In genomic region chr10:61694870-61695670, GRCm38 (mm10) we compare ENCODE assay signal across 8 mouse cellular contexts. TPM values are rescaled to one million over a fixed set of nuclear protein-coding genes. Genes with fewer than 3 reads are reported as not detected.
DNase-seq lines count a peak whose midpoint lies in the region; ATAC-seq and TF ChIP-seq lines count a peak whose summit lies in the region.

Gene Tysnd1, plus strand, starts transcription at chr10:61695514.

- ATAC-seq in forebrain, embryonic 11.5 days (replicated peaks; ENCODE audit: low FRiP score): peak; percentile 99
- ATAC-seq in heart, embryonic 16.5 days (replicated peaks; ENCODE audit: extremely low read depth, insufficient read depth, low FRiP score): peak; percentile 94
- peak; percentile 94 for ATAC-seq in liver, embryonic 15.5 days (ENCODE audit: insufficient read depth)
- ATAC-seq in neural tube, embryonic 12.5 days (ENCODE audit: low FRiP score, low read depth): peak; percentile 97

- H3K9ac ChIP-seq in CH12.LX (ENCODE audit: insufficient read depth, low read depth): peak within 1 kb of the TSS; percentile 71
- peak within 1 kb of the TSS; percentile 75 for H3K9ac ChIP-seq in forebrain, embryonic 11.5 days (ENCODE audit: low read length)
- peak within 1 kb of the TSS; percentile 88 for H3K9ac ChIP-seq in heart, embryonic 16.5 days (ENCODE audit: low read length)
- peak within 1 kb of the TSS; percentile 78 for H3K9ac ChIP-seq in liver, embryonic 15.5 days
- peak within 1 kb of the TSS; percentile 75 for H3K9ac ChIP-seq in neural tube, embryonic 12.5 days

- H3K4me1 ChIP-seq in CH12.LX (ENCODE audit: control insufficient read depth in 1 of 2, insufficient read depth in 2 of 2): peaks cover 5 to 16% of the 10 kb centered on the region in 2 experiments; a peak in 3 of 4 replicates
- peaks cover 9% of the 10 kb centered on the region for H3K4me1 ChIP-seq in forebrain, embryonic 11.5 days (replicated peaks; ENCODE audit: control insufficient read depth, insufficient read depth, low read length)
- peaks cover 10% of the 10 kb centered on the region for H3K4me1 ChIP-seq in heart, embryonic 16.5 days (ENCODE audit: control insufficient read depth, insufficient read depth, low read length)
- H3K4me1 ChIP-seq in liver, embryonic 15.5 days (replicated peaks): peaks cover 29% of the 10 kb centered on the region
- peaks cover 17% of the 10 kb centered on the region for H3K4me1 ChIP-seq in neural tube, embryonic 12.5 days

- TF ChIP-seq CTCF in CH12.LX (conservative IDR thresholded peaks at IDR 0.05 in 1 of 2, IDR thresholded peaks at IDR 0.05 in 1 of 2; ENCODE audit: low read depth in 2 of 2, low read length in 2 of 2): peak; percentile 18 to 73; a peak in 2 of 4 replicates

- peak; percentile 85 for TF ChIP-seq POLR2A in CH12.LX (IDR thresholded peaks at IDR 0.05; ENCODE audit: low read depth, low read length)

- in situ Hi-C loops in CH12.LX (cut with MboI; ENCODE audit: low pct_ligation_motif_present, low pct_unique_long_range_greater_than_20kb, low sequenced_read_pairs): no loop called here

- DNase-seq in CH12.LX (ENCODE audit: extremely low read depth): peak; percentile 98
- DNase-seq in c-Kit-positive CD71-positive TER-119-negative erythroid progenitor cells, embryonic 14.5 days (ENCODE audit: low read depth): peak; percentile 95
- peak; percentile 97 for DNase-seq in forebrain, embryonic 11.5 days (ENCODE audit: low spot score)
- DNase-seq in kidney, postnatal 36 days: peak; percentile 99
- DNase-seq in telencephalon, adult 2 months (ENCODE audit: low read depth, low spot score): peak; percentile 98

- H3K4me2 ChIP-seq in CH12.LX (ENCODE audit: insufficient read depth, low read depth, poor library complexity, severe bottlenecking): peak within 1 kb of the TSS; percentile 80
- H3K4me2 ChIP-seq in forebrain, embryonic 11.5 days (ENCODE audit: low read depth, low read length, severe bottlenecking): peak within 1 kb of the TSS; percentile 100
- H3K4me2 ChIP-seq in heart, embryonic 16.5 days (ENCODE audit: low read depth, low read length): peak within 1 kb of the TSS; percentile 100
- H3K4me2 ChIP-seq in liver, embryonic 15.5 days: peak within 1 kb of the TSS; percentile 98
- H3K4me2 ChIP-seq in neural tube, embryonic 12.5 days (replicated peaks): peak within 1 kb of the TSS; percentile 100

- dilution Hi-C loops in CH12.LX (cut with MboI; ENCODE audit: extremely low pct_ligation_motif_present, extremely low pct_unique_long_range_greater_than_20kb, low sequenced_read_pairs): no loop called here

- no peak within 1 kb of the TSS for H3K27ac ChIP-seq in CH12.LX (ENCODE audit: insufficient read depth, low read depth)
- H3K27ac ChIP-seq in forebrain, embryonic 11.5 days (ENCODE audit: low read depth, low read length): no peak within 1 kb of the TSS
- H3K27ac ChIP-seq in heart, embryonic 16.5 days (ENCODE audit: low read length): peak within 1 kb of the TSS; percentile 41; the same call in 1 of the 2 replicates
- peak within 1 kb of the TSS; percentile 70 for H3K27ac ChIP-seq in liver, embryonic 15.5 days (replicated peaks)
- no peak within 1 kb of the TSS for H3K27ac ChIP-seq in neural tube, embryonic 12.5 days

- TF ChIP-seq RAD21 in CH12.LX (IDR thresholded peaks at IDR 0.05; ENCODE audit: low read depth, low read length): peak; percentile 58

- H3K79me2 ChIP-seq in CH12.LX (replicated peaks; ENCODE audit: control insufficient read depth, extremely low read depth, insufficient read depth, poor library complexity, severe bottlenecking): no peaks in the 10 kb centered on the region

- H3K36me3 ChIP-seq in CH12.LX (replicated peaks in 1 of 2; ENCODE audit: control insufficient read depth in 1 of 2, insufficient read depth in 1 of 2, low read length in 1 of 2): peaks cover 18 to 70% of the 10 kb centered on the region in 2 experiments
- peaks cover 11% of the 10 kb centered on the region; the same call in 1 of the 2 replicates for H3K36me3 ChIP-seq in forebrain, embryonic 11.5 days (ENCODE audit: control insufficient read depth, insufficient read depth, low read length)
- H3K36me3 ChIP-seq in heart, embryonic 16.5 days (ENCODE audit: control insufficient read depth, insufficient read depth): peaks cover 26% of the 10 kb centered on the region
- H3K36me3 ChIP-seq in liver, embryonic 15.5 days (replicated peaks): peaks cover 37% of the 10 kb centered on the region
- peaks cover 40% of the 10 kb centered on the region for H3K36me3 ChIP-seq in neural tube, embryonic 12.5 days

- no peak for TF ChIP-seq EP300 in CH12.LX (IDR thresholded peaks at IDR 0.05; ENCODE audit: low read length)

- no peaks in the 10 kb centered on the region for H3K9me3 ChIP-seq in CH12.LX (replicated peaks; ENCODE audit: low read length)
- H3K9me3 ChIP-seq in forebrain, embryonic 11.5 days (ENCODE audit: control insufficient read depth, low read length): no peaks in the 10 kb centered on the region
- H3K9me3 ChIP-seq in heart, embryonic 16.5 days (replicated peaks; ENCODE audit: control insufficient read depth, low read length): no peaks in the 10 kb centered on the region
- no peaks in the 10 kb centered on the region for H3K9me3 ChIP-seq in liver, embryonic 15.5 days (replicated peaks)
- no peaks in the 10 kb centered on the region for H3K9me3 ChIP-seq in neural tube, embryonic 12.5 days

- WGBS in forebrain, embryonic 11.5 days: under 1% methylated on average over 42 of the region's 42 CpGs
- under 1% methylated on average over 42 of the region's 42 CpGs for WGBS in heart, embryonic 16.5 days
- under 1% methylated on average over 42 of the region's 42 CpGs for WGBS in liver, embryonic 15.5 days (ENCODE audit: insufficient replicate concordance)
- WGBS in neural tube, embryonic 12.5 days: 1% methylated on average over 42 of the region's 42 CpGs

- H3K4me3 ChIP-seq in CH12.LX (replicated peaks in 1 of 3; ENCODE audit: low read depth in 2 of 3, low read length in 2 of 3, poor library complexity in 1 of 3): peak within 1 kb of the TSS; percentile 80 to 96 (median 96)
- peak within 1 kb of the TSS; percentile 88 for H3K4me3 ChIP-seq in forebrain, embryonic 11.5 days (ENCODE audit: low read depth, low read length)
- H3K4me3 ChIP-seq in heart, embryonic 16.5 days (ENCODE audit: low read length): peak within 1 kb of the TSS; percentile 95
- H3K4me3 ChIP-seq in liver, embryonic 15.5 days (replicated peaks): peak within 1 kb of the TSS; percentile 90
- peak within 1 kb of the TSS; percentile 73 for H3K4me3 ChIP-seq in neural tube, embryonic 12.5 days

- no peaks in the 10 kb centered on the region for H3K27me3 ChIP-seq in CH12.LX (replicated peaks)
- H3K27me3 ChIP-seq in forebrain, embryonic 11.5 days (ENCODE audit: control insufficient read depth, insufficient read depth, low read length): no peaks in the 10 kb centered on the region
- H3K27me3 ChIP-seq in heart, embryonic 16.5 days (ENCODE audit: control insufficient read depth, insufficient read depth, low read length): no peaks in the 10 kb centered on the region
- no peaks in the 10 kb centered on the region for H3K27me3 ChIP-seq in liver, embryonic 15.5 days
- H3K27me3 ChIP-seq in neural tube, embryonic 12.5 days (replicated peaks): no peaks in the 10 kb centered on the region

TF ChIP-seq in CH12.LX, 34 proteins besides CTCF, POLR2A, EP300 and RAD21 (continues in another document):
- TF ChIP-seq NRF1 (IDR thresholded peaks at IDR 0.05; ENCODE audit: low read depth, low read length) (peak; percentile 63), SMC3 (IDR thresholded peaks at IDR 0.05; ENCODE audit: low read depth, low read length) (peak; percentile 25), ELF1 (IDR thresholded peaks at IDR 0.05; ENCODE audit: low read depth, low read length) (peak; percentile 70), SIN3A (IDR thresholded peaks at IDR 0.05; ENCODE audit: low read length) (peak; percentile 95), PAX5 (IDR thresholded peaks at IDR 0.05; ENCODE audit: low read length) (no peak), USF2 (conservative IDR thresholded peaks at IDR 0.05; ENCODE audit: low read depth, low read length) (no peak), ETS1 (conservative IDR thresholded peaks at IDR 0.05; ENCODE audit: low read depth, low read length) (no peak), UBTF (IDR thresholded peaks at IDR 0.05; ENCODE audit: low read depth, low read length) (no peak), KAT2A (IDR thresholded peaks at IDR 0.05; ENCODE audit: insufficient replicate concordance, low read length) (peak; percentile 56; the same call in 1 of the 2 replicates), ZNF384 (IDR thresholded peaks at IDR 0.05; ENCODE audit: low read depth, low read length) (no peak), ZKSCAN1 (IDR thresholded peaks at IDR 0.05; ENCODE audit: borderline replicate concordance, low read depth, low read length) (no peak), HCFC1 (IDR thresholded peaks at IDR 0.05; ENCODE audit: low read depth, low read length) (peak; percentile 92), USF1 (IDR thresholded peaks at IDR 0.05; ENCODE audit: low read depth, low read length) (no peak), MEF2A (IDR thresholded peaks at IDR 0.05; ENCODE audit: borderline replicate concordance, low read depth, low read length) (peak; percentile 6; the same call in 1 of the 2 replicates), JUN (IDR thresholded peaks at IDR 0.05; ENCODE audit: insufficient read depth, low read depth, low read length) (no peak), TBP (conservative IDR thresholded peaks at IDR 0.05; ENCODE audit: low read depth, low read length) (0 out of 2 replicates have a peak, but pooled peaks have one; percentile 17), E2F4 (IDR thresholded peaks at IDR 0.05; ENCODE audit: insufficient replicate concordance, low read depth, low read length) (no peak), CHD2 (IDR thresholded peaks at IDR 0.05; ENCODE audit: low read length) (no peak), MXI1 (IDR thresholded peaks at IDR 0.05; ENCODE audit: low read depth, low read length) (peak; percentile 90), IRF4 (IDR thresholded peaks at IDR 0.05; ENCODE audit: low read depth, low read length) (no peak; the same call in 1 of the 2 replicates), MAFK (IDR thresholded peaks at IDR 0.05; ENCODE audit: insufficient replicate concordance, low read length) (no peak), MAZ (IDR thresholded peaks at IDR 0.05; ENCODE audit: low read depth, low read length) (0 out of 2 replicates have a peak, but pooled peaks have one; percentile 56), GABPA (IDR thresholded peaks at IDR 0.05; ENCODE audit: insufficient replicate concordance, low read depth, low read length) (no peak; the same call in 1 of the 2 replicates)

RNA-seq across cellular contexts. Expression of gene Tysnd1, which starts in this region (rescaled TPM):
- total RNA-seq in CH12.LX (2012; rRNA removed) (38.9 and 39.4 TPM in 2 replicates), CH12.LX (2014; rRNA removed) (20.5 and 23.2 TPM in 2 replicates)
- 42.2 and 45.1 TPM in 2 replicates for polyA plus RNA-seq in CH12.LX (2012; ENCODE audit: insufficient read length, low read depth)
- 33.4 and 39.0 TPM in 2 replicates for polyA plus RNA-seq in forebrain, embryonic 11.5 days (2014; fragmentation: Nextera tagmentation; extraction: Ambion mirVana)
- polyA plus RNA-seq in heart, embryonic 16.5 days (2015; fragmentation: Nextera tagmentation; extraction: Ambion mirVana): 20.9 and 22.8 TPM in 2 replicates
- 17.6 and 22.1 TPM in 2 replicates for polyA plus RNA-seq in liver, embryonic 15.5 days (2015; fragmentation: Nextera tagmentation; extraction: Ambion mirVana)
- polyA plus RNA-seq in neural tube, embryonic 12.5 days (2016; fragmentation: Nextera tagmentation; extraction: Ambion mirVana): 38.6 and 40.9 TPM in 2 replicates

Comparison
In these comparisons a context has a peak if more than half of its experiments do, and no peak if none do; other contexts are left out.
1. H3K27ac ChIP-seq: peak in heart, embryonic 16.5 days (single experiment) and liver, embryonic 15.5 days (single experiment); none in CH12.LX (single experiment), forebrain, embryonic 11.5 days (single experiment) and neural tube, embryonic 12.5 days (single experiment).
2. Peak in every context shown above with its lines, with median percentiles within 50 percentile points of each other: DNase-seq, H3K4me2 ChIP-seq, H3K4me3 ChIP-seq, H3K9ac ChIP-seq and ATAC-seq.